Mouse (Mus musculus) hindbrain, embryonic 16.5 days (tissue): Measurements from ENCODE around the gene Olfr1006. TPM values are rescaled to one million over a fixed set of nuclear protein-coding genes. Genes with fewer than 3 reads are reported as not detected.

Experiments
- polyA plus RNA-seq: library from polyadenylated mRNA; unstranded; fragments of >200 nt; fragmentation: Nextera tagmentation; extraction: Ambion mirVana; gene quantifications from 2 replicates; pipeline ENCODE4 v1.2.1, GENCODE M21; 2015

Olfr1006 gene
- polyA plus RNA-seq, 1 experiment from 2014 or later: not detected

Other genes starting within 250 kb of the Olfr1006 start
- not detected in 2 replicates for gene Olfr994, start 242.3 kb downstream of the Olfr1006 start, polyA plus RNA-seq
- gene Olfr995, start 235.1 kb downstream of the Olfr1006 start, polyA plus RNA-seq: not detected in 2 replicates
- 0.09 and 0.28 TPM in 2 replicates for gene 4833423E24Rik, start 159.7 kb downstream of the Olfr1006 start, polyA plus RNA-seq
- not detected in 2 replicates for gene Olfr996, start 99.6 kb downstream of the Olfr1006 start, polyA plus RNA-seq
- gene Olfr998, start 89.8 kb downstream of the Olfr1006 start, polyA plus RNA-seq: not detected in 2 replicates
- not detected in 2 replicates for gene Olfr1000, start 66.9 kb downstream of the Olfr1006 start, polyA plus RNA-seq
- gene Olfr1002, start 28.1 kb downstream of the Olfr1006 start, polyA plus RNA-seq: not detected in 2 replicates
- not detected in 2 replicates for gene Olfr154, start 14.3 kb downstream of the Olfr1006 start, polyA plus RNA-seq
- not detected in 2 replicates for gene Olfr1008, start 10.7 kb upstream of the Olfr1006 start, polyA plus RNA-seq
- gene Olfr1009, start 36.7 kb upstream of the Olfr1006 start, polyA plus RNA-seq: not detected in 2 replicates
- gene Olfr1012, start 84.0 kb upstream of the Olfr1006 start, polyA plus RNA-seq: not detected in 2 replicates
- gene Olfr1013, start 88.3 kb upstream of the Olfr1006 start, polyA plus RNA-seq: not detected in 2 replicates
- not detected in 2 replicates for gene Olfr1014, start 93.9 kb upstream of the Olfr1006 start, polyA plus RNA-seq
- gene Olfr1015, start 103.2 kb upstream of the Olfr1006 start, polyA plus RNA-seq: not detected in 2 replicates
- gene Olfr1016, start 123.8 kb upstream of the Olfr1006 start, polyA plus RNA-seq: not detected in 2 replicates
- gene Olfr1018, start 139.7 kb upstream of the Olfr1006 start, polyA plus RNA-seq: not detected in 2 replicates
- gene Olfr1019, start 166.7 kb upstream of the Olfr1006 start, polyA plus RNA-seq: not detected in 2 replicates
- gene Olfr1020, start 168.3 kb upstream of the Olfr1006 start, polyA plus RNA-seq: not detected in 2 replicates
- not detected in 2 replicates for gene Olfr1022, start 189.8 kb upstream of the Olfr1006 start, polyA plus RNA-seq
- not detected in 2 replicates for gene Olfr1023, start 206.9 kb upstream of the Olfr1006 start, polyA plus RNA-seq
- not detected in 2 replicates for gene Olfr1024, start 226.3 kb upstream of the Olfr1006 start, polyA plus RNA-seq
- not detected in 2 replicates for gene Olfr1025-ps1, start 236.4 kb upstream of the Olfr1006 start, polyA plus RNA-seq
- not detected in 2 replicates for gene Olfr1026, start 242.8 kb upstream of the Olfr1006 start, polyA plus RNA-seq